Mouse (Mus musculus): ENCODE data around the gene Fam83d. TPM values are rescaled to one million over a fixed set of nuclear protein-coding genes. Genes with fewer than 3 reads are reported as not detected.

Gene Fam83d
- total RNA-seq, 2 experiments from 2014 or later: 7.1 to 7.6 TPM

DNA sequence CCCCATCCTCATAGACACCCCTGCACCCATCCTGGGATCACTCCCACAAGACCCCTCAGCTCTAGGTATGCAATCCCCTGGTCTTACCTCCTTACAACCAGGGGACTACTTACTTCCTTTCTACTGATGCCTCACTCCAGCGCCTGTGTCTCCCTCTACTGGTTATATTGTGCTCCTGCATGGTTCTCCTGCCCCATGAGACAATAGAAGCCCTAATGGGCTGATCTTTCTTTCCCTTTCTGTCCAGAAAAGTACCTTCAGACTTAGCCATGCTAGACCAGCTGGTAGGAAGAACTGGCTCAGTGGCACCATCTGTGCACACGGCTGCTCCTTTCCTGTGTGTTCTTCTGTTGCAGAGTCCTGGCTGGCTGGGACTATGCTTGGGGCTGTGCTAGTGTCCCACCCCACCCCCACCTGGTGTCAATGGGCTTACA lies 22.8 kb upstream of the Fam83d start:
- peak; percentile 47 for DNase-seq

DNA sequence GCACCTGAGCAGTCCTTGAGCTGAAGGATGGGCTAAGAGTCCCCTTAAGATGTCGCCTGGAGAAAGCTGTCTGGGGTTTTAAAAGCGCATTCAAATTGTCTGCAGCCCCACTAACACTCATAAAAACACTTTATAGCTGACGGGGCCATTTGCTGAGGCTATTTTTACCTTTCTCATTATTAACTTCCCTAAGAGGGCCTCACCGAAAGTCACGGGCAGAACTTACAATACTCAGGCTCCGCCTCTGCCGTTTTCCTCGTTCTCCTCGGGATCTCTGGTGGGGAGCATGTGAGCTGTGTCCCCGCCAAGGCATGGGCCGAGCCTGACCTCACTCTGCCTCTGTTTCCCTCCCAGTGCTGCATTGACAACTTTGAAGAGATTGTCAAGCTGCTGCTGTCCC lies 21.7 kb upstream of the Fam83d start:
- DNase-seq: no peak

DNA sequence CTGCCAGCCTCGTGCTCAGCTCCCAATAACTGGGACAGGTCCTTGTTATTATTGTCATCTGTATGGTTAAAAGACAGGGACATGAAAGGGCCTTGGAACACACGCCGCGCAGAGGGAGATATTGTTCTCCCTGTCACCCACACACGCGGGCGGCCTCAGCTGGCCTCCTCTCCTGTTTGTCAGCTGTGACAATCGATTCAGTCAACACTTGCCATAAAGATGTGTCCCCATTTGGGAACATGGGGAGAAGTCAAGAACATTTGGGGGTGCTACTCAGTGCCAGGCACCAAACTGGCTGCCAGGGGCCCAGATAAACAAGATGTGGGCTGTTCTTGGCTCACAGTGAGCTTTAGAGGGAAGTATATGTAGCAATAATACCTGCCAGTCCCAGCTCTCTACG lies 18.5 kb upstream of the Fam83d start:
- no peak for DNase-seq

DNA sequence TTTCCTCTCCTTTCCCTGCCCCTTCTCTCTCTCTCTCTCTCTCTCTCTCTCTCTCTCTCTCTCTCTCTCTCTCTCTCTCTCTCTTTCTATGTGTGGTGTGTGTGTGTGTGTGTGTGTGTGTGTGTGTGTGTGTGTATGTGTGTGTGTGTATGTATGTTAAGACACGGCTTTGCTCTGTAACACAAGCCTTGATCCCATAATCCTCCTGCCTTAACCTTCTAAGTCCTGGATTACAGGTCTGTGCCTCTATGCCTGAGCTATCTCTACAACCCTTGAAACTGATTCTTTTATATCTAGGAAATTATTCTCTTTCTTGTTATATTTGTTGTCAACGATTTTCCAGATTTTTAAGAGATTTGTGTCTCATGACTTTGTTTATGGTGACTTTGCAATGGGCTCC lies 7.7 kb upstream of the Fam83d start:
- DNase-seq: no peak

DNA sequence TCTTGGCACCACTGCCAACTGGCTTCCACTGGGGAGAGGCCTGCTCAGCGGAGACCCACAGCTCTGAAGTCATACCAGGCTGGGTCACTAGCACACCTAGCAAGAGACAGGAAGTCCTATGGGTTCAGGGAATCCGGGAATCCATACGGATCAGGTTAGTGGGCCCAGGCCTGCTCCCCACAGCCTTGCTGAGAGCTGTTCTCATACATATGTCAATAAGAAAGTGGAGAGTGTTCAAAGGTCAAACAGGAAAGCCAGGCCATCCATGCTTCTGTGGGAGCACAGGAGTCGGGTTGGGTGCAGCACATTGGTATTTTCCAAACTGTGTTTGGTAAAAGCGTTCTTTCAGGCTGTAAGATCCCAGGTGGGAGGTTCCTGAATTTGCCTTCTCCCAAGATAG lies 5.6 kb upstream of the Fam83d start:
- no peak for DNase-seq

DNA sequence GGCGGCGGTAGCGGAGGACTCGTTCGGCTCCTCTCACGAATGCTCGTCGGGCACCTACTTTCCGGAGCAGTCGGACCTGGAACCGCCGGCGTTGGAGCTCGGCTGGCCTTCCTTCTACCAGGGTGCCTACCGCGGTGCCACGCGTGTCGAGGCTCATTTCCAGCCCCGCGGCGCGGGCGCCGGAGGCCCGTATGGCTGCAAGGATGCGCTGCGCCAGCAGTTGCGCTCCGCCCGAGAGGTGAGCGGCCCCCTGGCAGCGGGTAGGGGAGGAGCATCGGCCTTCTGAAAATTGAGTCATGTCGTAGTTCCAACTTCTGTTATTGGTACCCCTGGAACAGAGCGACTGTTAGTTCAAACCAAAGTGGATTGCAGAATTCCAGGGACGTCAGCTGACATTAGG lies 457 bp downstream of the Fam83d start:
- peak; percentile 53 for DNase-seq

DNA sequence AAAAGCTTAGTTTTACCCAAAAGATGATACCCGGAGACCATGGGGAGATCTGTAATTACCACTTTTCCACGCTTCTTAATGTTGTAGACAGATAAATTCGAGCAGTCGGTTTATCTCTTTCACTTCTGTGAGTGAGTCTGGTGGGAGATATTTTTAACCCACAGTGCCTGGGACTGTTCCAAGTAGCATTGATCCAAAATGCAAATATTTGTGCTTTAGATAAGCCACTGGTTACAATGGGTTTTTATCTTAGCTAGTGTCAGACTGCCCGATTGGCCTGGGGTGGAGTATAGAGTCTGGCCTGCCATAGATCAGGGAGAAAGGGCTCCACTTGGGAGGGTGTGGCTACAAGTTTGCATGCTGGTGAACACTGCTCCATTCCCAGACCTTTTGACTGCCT lies 878 bp downstream of the Fam83d start:
- no peak for DNase-seq

DNA sequence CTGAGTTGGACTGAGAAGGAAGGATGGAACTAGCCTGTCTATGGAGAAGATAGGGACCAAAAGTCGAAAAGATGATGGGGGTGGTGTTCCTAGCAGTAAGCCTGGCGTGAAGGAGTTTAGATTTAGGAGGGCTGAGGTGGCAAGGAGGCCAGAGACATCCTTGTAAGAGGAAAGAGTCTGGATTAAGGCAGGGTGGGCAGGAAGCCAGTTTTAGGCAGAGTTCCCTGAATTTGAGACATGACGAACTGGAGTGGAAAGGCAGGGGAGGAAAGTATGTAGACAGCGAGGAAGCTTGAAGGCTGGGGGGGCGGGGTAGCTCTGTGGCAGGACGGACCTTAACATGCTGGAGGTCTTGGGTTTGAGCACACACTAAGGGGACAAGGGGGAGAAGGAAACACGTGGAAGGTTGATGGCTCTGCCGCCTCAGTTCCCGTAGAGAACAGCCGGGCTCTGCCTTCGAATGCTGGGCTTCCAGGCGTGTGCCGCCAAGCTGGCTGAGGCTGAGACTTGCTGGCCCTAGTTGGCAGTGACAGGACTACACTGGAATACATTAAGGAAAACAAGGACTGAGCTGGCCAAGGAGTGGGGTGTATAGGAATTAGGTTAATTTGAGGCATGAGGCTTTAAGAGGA lies 2.3 kb downstream of the Fam83d start:
- DNase-seq: peak; percentile 48

DNA sequence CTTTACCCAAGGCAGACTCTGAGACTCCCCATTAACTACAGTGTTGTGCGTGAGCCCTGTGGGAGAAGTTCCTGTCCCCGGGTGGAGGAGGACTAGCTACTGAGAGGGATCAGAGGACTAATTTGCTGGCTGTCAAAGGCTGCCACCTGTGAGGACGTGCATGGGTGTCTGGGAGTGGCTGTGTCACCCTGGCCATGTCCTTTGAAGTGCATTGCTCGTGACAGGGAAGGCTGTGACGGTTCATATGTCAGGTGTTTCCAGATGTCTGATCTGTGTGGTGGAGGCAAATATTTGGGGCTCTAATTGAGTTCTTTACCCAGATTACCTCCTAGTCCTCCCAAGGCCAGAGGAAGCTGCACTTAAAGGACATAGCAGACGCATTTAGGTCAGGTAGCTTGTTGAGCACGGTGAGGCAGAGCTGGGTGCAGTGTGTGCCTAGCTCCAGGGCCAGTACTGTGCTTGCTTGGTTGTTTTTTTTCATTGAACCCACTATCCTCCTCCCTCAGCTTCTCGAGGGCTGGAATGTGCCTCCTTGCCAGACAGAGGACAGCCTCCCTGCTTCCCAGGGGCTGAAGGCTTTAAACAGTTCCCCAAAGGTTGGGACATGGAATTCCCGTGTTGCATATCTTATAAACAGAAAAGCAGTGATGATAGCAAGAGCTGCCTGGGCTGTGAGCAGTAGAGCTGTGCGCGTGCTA lies 3.3 kb downstream of the Fam83d start:
- DNase-seq: no peak

DNA sequence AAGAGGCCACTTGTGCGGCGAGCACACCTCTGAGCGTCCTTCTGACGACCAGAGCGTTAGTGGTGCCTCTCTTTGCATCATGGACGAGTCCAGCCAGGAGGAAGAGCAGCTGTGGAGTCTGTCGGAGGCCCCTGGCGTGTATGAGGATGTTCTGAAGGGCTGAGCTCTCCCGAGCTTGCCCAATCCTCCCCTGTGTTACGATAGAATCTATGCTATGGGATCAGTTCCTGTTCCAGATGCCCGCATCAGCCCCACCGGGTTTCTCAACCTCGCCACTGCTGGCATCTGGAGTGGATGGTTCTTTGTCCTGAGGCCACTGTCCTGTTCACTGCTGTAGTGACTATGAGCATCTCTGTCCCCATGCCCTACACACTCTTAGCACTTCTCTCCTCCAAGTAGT lies 4.9 kb downstream of the Fam83d start:
- no peak for DNase-seq

DNA sequence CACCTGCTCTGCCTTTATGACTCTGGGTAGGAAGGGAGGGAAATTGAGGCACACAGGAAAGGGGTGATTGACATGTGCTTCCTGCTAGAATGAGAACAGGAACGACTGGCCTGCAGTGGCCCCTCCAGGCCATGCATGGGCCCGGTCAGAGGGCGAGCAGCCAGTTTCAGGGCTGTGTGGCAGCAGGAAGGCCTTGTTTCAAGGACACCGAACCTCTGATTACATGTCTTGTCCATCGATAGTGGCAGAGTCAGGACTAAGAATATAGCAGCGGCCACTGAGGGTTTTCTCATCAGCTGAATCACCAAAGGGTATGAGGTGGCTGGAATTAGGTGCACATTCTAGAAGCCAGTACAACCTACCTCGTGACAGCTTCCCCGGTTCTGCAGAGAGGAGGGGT lies 7.0 kb downstream of the Fam83d start:
- no peak for DNase-seq

DNA sequence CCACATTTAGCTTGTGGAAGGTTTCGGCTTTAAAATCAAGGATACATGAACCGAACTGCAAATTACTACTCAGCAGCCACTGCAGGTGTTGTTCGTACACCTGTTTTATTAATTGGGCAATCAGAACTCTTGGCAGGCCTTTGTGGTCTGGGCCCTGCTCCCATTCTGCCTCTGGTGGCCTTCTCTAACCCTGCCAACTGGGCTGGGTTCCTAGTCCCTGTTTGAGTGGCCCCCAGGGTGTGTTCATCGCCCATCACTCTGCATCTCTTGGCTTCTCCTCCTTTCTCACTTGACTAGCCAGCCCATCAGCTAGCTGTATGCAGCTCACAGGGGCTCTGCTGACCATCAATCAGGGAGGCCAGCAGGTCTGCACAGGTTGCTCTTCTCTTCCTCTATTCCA lies 8.8 kb downstream of the Fam83d start:
- DNase-seq: peak; percentile 56

DNA sequence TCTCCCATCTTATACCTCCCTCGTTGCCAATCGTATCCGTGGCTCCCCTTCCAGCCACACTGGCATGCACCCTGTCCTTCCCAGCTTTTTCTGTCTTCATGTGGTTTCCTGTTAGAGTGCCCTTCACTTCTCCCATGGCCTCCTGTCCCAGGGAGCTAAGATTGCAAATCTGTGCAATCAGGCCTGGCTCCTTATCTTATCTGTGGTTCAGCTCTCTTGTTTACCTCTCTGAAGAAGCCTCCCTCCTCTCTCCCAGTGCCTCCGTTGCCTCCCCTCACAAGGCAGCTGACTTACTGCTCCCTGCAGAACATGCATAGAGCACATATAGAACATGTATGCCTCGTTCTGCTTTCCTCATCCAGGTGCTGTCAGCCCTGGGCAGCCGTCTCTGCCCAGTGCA lies 9.6 kb downstream of the Fam83d start:
- no peak for DNase-seq

DNA sequence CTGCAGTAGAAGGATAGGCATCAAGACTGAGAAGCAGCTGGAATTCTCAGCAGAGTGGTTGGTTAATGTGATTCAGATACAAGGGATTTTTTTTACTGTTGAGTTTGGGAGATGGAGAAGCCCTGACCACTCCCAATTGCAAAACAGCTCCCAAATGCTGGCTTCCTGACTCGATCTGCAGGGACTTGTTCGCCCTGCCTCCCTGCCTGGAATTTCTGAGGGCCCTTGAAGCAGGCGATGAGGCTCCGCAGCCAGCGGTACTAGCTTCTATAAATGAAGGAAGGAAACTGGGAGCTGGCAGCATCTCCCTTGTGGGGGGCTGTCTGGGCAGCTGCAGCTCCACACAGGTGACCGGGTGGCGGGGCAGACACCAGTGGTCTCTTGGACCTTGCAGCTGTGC lies 10.5 kb downstream of the Fam83d start:
- DNase-seq: no peak

DNA sequence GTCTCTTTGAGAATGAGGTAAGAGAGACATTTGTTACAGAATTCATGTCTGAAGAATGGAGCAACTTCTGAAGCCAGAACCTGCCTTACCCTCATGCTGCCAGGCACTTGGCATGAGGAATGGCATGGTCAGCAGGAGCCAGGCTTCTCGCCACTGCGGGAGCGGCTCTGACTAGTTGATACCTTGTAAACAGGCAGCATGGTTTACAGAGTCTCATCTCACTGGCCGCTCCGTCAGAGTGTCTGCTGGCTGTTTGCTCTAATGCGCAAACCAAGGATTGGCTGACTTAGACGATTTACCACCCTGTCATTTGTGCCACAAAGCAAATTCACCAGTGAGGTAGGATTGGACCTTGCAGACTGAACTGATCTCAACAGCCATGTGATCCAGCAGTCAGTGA lies 13.2 kb downstream of the Fam83d start:
- no peak for DNase-seq

DNA sequence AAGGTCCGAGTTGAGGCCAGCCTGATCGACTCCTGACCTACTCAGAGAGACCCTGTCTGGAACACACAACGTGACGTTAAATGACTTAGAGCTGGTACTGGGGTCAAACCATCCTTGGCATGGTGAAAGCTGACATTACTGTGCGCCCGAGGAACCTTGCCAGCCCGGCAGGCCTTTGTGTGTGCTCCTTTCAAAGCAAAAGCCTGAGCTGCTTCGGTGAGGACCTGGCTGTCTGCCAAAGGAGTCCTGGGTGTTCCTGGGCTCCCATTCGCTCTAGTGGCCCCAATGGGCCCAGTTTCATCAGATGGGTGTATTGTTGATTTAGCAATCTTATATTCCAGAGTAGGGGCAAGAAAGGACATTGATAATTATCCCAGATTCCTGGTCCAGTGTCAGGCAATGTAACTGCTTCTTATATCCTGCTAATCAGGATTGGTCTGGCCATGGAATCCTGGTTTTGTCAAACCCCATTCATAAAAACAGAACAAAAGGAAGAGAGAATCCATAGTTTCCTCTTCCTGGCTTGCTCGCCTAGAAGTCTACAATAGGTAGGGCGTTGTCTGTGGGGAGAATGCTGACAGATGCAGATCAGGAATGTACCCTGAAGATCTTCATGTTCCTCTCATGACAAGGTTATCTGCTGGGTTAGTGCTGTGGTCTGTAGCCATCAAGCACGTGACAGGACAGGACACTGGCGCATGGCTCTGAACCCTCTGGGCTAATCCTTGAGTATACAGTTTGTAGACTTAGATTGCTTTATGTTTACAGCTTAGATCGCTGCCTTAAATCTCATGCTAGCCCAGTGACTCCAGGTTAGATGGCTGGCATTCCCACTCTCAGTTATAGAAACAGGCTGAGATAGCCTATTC lies 19.3 kb downstream of the Fam83d start:
- DNase-seq: peak; percentile 80

DNA sequence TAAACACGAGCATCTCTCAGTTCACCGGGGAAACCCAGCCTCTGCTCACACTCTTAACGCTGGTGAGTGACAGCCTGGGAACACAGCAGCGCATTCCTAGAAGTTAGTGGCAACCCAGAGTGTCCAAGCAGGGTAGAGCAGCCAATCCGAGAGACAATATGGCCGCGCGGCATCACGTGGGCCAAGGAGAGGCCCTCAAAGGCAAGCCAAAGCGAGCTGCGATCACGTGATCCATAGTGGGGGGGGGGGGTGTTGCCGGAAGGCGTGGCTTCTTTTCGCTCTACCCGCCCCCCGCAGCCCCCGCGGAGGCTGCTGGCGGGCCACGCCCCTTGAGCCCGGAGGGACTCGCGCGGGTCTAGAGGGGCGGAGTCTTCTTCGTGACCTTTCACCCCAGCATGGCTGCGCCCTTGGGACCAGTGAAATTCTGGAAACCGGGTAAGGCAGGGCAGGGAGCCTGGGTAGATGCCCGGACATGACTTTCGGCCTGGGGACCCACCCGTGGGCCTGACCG lies 26.7 kb downstream of the Fam83d start, which contains the start of gene Dhx35:
Gene Dhx35, plus strand, starts transcription at position 314 of the 511 bp plus-strand sequence.
- peak; percentile 95 for DNase-seq

DNA sequence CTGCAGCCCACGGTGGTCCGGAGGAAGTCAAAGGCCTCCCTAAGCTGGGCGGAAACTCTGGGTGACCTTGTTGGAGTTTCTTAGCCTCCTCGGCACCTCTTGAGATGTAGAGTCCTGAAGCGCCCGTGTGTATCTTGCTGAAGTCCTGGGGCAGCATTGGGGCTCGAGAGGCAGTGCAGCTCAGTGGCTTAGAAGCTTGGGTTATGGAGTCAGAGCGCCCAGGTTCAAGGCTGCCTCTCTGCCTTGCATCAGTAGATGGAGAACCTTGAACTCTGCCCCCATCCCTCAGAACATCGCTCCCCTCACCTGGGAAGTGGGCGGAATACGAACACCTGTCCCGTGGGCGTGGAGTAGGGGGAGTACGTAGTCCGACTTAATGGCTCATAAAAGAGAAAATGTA lies 27.1 kb downstream of the Fam83d start:
- DNase-seq: peak; percentile 19

DNA sequence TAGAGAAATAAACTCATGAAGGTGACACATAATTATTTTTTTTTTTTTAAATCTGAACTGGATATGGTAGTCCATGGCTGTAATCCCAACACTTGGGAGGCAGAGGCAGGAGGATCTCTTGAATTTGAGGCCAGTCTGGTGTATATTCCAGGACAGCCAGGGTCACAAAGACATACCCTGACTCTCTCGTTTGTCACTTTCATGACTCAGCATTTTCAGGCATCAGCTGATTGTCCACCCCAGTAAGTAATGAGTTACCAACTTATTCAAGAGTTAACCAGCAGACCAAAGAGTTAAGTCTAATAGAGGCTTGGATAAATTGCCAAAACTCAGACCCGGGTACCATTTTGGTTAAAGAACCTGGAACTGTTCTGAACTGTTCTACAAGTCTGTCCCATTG lies 28.0 kb downstream of the Fam83d start:
- DNase-seq: no peak

DNA sequence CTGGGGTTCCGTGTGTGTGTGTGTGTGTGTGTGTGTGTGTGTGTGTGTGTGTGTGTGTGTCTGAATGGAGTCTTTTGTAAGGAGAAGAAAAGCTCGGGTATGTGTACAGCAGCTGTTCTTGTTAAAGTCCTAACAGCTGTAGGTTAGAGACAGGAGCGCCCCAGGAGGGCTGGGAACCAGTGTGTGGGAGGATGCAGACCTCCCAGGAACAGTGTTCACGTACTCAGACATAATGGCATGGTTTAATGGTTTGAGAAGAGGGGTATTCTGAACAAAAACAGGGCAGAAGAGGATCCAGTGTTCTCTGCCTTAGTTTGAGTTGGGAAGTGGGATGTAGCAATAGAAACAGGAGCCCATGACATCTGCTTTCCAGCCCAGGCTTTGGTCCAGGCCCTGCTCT lies 31.4 kb downstream of the Fam83d start:
- DNase-seq: no peak

DNA sequence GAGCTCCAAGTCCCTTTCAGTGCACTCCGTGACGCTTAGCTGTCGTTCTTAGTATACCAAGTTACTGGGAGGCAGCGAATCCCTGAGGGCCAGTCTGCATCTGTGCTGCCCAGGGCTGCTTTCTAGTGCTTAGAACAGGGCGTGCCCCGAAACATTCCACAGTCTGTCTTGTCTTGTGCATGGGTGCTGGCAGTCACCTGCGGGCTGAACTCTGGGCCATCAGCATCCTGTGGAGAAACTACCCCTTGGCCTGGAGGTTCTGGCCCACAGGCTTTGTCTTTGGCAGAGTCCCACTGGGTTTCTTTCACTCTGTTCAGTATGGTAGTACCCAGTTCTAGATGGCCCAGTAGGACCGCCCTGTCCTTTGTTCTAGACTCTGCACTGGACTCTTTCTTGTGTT lies 32.9 kb downstream of the Fam83d start:
- DNase-seq: no peak

DNA sequence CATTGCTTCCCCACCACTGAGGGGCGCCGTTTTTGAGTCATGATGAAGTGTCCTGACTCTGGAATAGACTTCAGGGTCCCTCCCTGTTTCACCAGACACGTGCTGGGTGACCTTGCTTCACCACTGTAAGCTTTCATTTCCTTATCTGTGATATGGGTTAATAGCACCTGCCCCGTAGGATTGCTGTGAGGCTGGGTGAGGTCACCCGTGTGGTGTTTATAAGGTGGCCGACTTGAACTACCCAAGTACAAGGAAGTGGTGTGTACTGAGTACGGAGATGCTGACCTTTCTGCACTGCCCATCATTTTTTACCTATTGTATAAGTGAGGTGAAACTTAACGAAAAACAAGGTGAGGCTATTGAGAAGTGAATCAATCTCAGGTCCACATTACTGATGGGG lies 35.7 kb downstream of the Fam83d start:
- no peak for DNase-seq

DNA sequence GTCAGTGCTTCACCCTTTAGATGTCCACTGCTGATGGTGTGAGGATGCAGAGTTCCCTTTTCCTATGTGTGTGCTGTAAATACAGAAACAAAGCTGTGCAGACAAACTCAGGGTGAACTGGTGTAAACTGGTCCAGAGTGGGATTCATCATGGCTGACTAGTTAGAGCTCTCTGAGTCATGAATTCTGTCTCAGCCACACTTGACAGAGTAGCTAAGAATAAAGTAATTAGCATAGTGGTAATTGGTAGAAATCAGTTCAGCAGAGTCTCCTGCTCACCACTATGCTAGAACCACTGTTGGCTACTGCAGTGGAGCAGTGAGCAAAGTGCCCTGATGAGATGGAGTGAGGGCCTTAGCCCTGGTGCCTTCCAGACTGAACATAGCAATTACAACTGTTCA lies 47.8 kb downstream of the Fam83d start:
- DNase-seq: no peak

Data from adrenal gland, postnatal 10 days (tissue).